Mouse (Mus musculus): Measurements from ENCODE around the gene Rgl3.

DNA sequence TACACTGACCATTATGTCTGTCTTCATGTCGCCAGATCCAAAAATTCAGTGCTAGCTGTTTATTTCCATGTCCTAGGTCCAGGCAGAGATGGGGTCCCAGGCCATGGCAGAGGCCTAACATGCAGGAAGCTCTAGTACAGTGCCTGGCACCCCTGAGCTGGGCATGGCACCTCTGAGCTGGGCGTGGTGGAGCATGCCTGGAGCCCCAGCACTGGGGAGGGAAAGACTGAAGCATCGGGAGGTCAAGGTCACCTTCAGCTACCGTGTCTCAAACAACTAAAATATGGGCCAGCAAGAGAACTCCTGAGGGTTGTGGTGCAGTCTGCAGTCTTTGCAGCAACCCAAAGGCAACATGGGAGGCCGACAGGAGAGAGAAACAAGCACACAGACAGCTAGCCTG lies 30.9 kb downstream of the Rgl3 start:
- TF ChIP-seq POLR2A (IDR thresholded peaks at IDR 0.05; ENCODE audit: low read depth, low read length) (no peak), CTCF (IDR thresholded peaks at IDR 0.05; ENCODE audit: borderline replicate concordance, insufficient read depth, low read length) (no peak)
